Mouse (Mus musculus) large intestine, adult 2 months (tissue): ENCODE results near the gene Hccs. TPM values are rescaled to one million over a fixed set of nuclear protein-coding genes. Genes with fewer than 3 reads are reported as not detected.
"Not testable (repeated sequence)": the region's sequence is repeated elsewhere in the genome, so short reads cannot be mapped to it uniquely, and the experiment has no call there.

ENCODE experiments used
- DNase-seq: peaks from one replicate; pipeline ENCODE4 v3.0.0-alpha.2; 2012; ENCODE audit warnings: low read depth, low spot score
- WGBS: fragments of 180-500 bp; shearing (Covaris S2); methylation state at CpG from one replicate; pipeline ENCODE4 v1.1.7; 2018; 5-methylcytosine and 5-hydroxymethylcytosine counted together
- polyA plus RNA-seq: library from polyadenylated mRNA; depleted of rRNA; stranded (reverse); fragments of >200 nt; gene quantifications from 2 replicates; pipeline ENCODE4 v1.2.3, GENCODE M21; 2012; rRNA removed

The Hccs gene
- 8.7 and 13.6 TPM in 2 replicates for polyA plus RNA-seq

- DNase-seq, result peak; percentile 54
- 32% methylated on average over 97 of the region's 97 CpGs for WGBS
Observed at GRCm38 (mm10) chrX:169319945-169320667, at the start of gene Hccs. Hccs (minus strand) TSS chrX:169320372.

GRCm38 (mm10) chrX:169357146-169357772 is 37.1 kb upstream of the Hccs start:
- WGBS, result 68% methylated on average over 4 of the region's 4 CpGs
- no peak for DNase-seq

DNA sequence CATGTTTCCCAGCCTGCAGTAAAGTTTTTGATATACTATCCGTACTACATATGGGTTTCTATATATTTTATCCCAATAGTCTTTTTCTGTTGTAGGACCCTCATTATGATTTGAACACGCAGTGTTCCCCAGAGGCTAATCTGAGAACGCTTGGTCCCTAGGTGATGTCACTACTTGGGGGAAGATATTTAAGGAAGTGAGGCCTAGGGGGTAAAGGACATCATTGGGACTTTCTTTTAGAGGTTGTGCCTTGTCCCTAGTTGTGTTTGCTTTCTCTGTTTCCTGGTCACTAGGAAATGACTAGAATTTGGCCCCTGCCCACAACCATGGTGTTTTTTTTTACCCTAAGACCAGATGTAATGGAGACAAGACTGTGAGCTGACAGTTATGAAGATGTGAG is 18.0 kb upstream of the Hccs start:
- 71% methylated on average over 3 of the region's 3 CpGs for WGBS
- no peak for DNase-seq

DNA sequence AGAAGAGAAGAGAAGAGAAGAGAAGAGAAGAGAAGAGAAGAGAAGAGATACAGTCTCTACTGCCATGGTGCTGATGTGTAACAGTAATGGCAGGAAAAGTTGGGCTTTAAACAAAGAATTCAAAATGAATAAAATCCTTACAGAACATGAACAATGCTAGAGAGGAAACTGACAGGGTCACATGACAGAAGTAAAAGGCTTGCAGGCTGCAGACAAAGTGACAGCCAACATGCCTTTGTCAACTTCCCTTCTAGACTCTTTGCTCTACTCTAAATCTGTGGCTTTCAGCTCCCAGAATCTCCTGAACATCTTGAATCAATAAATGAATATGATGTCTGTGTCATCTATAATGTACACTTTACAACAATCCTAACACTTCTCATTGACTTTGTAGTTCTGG is 17.4 kb upstream of the Hccs start:
- no peak for DNase-seq

DNA sequence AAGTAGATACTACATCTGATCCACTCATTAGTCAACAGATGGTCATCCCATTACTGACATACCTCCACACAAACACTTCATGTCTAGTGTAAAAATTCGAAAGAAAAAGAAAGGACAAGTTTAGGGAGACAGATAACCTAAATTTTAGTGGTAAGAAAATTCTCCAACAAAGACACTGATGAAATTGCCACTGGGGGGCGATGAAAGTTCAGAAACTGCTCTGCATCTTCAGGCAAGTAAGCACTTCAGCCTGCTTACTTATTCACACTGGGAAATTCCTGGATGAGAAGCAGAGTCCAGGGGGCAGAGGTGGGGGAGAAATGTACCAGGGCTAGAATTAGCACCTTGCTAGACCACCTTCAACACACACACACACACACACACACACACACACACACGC is 12.1 kb upstream of the Hccs start:
- DNase-seq, result no peak
- 33% methylated on average over 3 of the region's 3 CpGs for WGBS

DNA sequence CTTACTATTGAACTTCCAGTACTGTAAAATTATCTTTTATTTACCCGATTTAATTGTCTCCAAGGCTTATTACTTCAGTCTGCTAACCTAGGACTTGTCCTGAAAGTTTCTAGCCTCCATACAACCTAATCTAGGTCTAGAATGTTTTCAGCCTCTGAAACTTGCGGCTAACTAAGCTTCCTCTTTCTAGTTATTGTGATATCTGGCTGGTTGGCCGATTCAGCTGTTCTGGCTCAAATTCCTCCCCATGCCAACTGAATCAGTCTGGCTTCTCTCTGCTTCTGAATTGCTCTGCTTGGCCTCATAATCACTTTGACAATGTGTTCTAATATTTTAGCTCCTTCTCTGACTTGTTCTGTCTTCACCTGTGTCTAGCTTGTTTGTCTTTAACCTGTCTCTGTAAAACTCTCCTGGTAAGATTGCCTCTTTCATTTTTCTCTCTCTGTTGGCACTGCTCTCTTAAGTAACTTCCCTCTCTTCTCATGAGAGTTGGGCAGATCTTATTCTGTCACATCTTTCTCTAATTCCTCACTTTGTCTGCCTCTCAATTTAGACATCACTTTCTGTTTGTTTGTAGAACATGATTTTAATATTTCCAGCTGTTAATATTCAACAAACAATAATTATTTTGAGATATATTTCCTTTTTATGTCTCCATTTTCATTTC is 5.9 kb upstream of the Hccs start:
- 68% methylated on average over 3 of the region's 3 CpGs for WGBS
- no peak for DNase-seq

- 27% methylated on average over 15 of the region's 15 CpGs for WGBS
- not testable (repeated sequence) for DNase-seq
Observed at GRCm38 (mm10) chrX:169320668-169321005, 465 bp upstream of the Hccs start.

DNA sequence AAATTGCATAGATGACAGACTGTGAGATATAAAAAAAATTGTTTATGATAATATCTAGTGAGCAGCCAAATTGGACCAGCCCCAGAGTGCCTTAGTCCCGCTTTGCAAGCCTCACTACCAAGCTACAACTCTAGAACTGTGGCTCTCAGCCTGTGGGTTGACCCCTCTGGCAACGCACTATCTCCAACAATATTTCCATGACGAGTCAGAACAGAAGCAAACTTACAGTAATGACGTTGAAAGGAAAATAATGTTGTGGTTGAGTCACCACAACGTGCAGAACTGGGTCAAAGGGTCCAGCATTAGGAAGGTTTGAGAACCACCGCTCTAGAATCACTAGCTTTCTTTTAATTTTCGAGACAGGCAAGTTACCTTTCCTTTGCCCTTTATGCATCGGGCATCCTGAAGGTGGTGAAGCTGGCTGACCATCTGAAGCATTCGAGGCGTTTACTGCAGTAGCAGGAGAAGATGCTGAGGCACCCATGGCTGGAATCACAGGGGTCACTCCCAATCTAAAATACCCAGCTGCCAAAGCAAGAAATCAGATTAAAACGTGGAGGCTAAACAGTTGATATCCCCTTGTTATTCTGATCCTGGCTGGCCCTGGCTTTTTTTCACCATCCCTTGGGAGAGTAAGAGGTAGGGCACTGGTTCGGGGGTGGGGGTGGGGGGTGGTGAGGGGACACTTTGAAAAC is 959 bp downstream of the Hccs start:
- WGBS, result 30% methylated on average over 12 of the region's 12 CpGs
- no peak for DNase-seq

GRCm38 (mm10) chrX:169308559-169308958 is 11.6 kb downstream of the Hccs start:
- WGBS, result 59% methylated on average over 3 of the region's 3 CpGs

DNA sequence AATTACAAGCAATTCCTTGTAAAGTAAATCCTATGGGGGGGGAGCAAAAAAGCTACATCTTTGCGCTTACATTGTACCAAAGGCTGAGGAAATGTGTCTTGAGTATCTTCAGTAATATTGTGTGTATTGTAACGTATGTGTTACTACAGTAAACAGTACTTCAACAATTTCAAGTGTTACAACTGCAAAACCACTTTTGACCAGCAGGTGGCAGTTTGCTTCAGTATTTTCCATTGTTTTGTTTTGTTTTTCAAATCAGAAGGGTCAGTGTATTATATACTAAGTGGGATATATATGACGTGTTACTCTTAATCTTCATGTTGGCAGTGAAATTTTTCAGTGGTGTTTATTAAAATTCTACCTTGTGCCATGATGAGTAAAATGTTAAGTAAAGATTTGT is 16.2 kb downstream of the Hccs start:
- 35% methylated on average over 3 of the region's 3 CpGs for WGBS
- DNase-seq, result no peak

More at GRCm38 (mm10) chrX:169308559-169308958, 11.6 kb downstream of the Hccs start:
- DNase-seq, result no peak

- no peak for DNase-seq
Observed at GRCm38 (mm10) chrX:169302271-169303045, 17.7 kb downstream of the Hccs start.

DNA sequence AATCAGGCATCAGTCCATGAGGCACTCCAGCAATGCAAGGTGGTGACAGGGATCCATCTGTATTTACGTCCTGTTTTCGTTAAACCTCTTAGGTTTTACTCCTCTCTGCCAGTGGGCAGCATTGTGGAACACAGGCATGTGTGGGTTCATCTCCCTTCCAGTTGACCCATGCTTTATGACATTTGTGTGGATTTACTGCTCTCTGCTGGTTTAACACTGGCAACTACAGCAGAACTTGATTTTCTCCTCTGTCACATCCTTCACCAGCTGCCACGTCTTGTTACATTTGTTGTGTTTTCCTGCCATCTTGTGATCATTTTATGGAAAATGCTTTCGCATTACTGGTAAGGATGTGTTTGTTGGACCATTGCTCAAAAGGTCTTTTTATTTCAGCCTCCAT is 20.6 kb downstream of the Hccs start:
- WGBS, result 55% methylated on average over 4 of the region's 4 CpGs
- no peak for DNase-seq

More at GRCm38 (mm10) chrX:169302271-169303045, 17.7 kb downstream of the Hccs start:
- WGBS, result 72% methylated on average over 26 of the region's 26 CpGs

- WGBS, result 66% methylated on average over 8 of the region's 8 CpGs
Observed at GRCm38 (mm10) chrX:169263433-169264172, 56.6 kb downstream of the Hccs start.

GRCm38 (mm10) chrX:169262212-169262611 is 58.0 kb downstream of the Hccs start:
- 70% methylated on average over 2 of the region's 2 CpGs for WGBS
- no peak for DNase-seq

More at GRCm38 (mm10) chrX:169263433-169264172, 56.6 kb downstream of the Hccs start:
- DNase-seq, result no peak

GRCm38 (mm10) chrX:169261034-169261433 is 59.1 kb downstream of the Hccs start:
- WGBS, result 76% methylated on average over 3 of the region's 3 CpGs
- no peak for DNase-seq

- DNase-seq, result no peak
Observed at GRCm38 (mm10) chrX:169256741-169257140, 63.4 kb downstream of the Hccs start.

- WGBS, result 76% methylated on average over 1 of the region's 1 CpGs
- DNase-seq, result no peak
Observed at GRCm38 (mm10) chrX:169255915-169256314, 64.3 kb downstream of the Hccs start.

DNA sequence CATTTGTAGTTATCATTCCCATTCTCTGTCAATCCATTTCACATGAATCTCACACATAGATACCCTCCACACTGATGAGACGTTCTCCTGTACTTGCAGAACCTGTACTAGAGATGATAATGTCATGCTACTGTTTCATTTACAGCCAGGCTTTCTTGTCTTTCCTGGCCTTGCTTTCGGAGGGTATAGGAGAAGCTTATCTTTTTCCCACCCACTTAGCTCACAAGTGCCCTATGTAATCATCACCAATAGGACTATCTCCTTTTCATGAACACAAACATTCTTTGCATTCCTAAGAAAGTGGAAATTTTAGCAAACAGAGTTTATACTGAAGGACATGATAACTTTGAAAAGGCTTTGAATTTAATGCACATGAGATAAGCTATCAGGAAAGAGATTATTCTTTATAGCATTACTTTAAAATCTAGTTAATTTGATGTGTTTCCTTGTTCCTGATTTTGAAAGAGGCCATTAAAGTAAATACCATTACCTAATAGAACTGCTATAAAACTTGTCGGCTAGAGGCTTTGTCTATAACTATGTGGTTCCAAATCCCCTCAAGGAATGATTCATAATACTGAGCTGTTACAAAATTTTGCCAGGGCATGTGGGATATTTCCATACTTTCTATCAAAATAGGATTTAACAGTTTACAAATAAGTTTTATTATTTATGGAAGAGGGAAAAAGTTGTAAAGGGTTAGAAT is 97.7 kb downstream of the Hccs start:
- 35% methylated on average over 3 of the region's 3 CpGs for WGBS

More for the DNA sequence above, 97.7 kb downstream of the Hccs start:
- no peak for DNase-seq
